Mouse (Mus musculus) MEL (cell line): ENCODE data around the gene Plpp2. TPM values are rescaled to one million over a fixed set of nuclear protein-coding genes. Genes with fewer than 3 reads are reported as not detected.

Experiments
- DNase-seq: peaks from one replicate; pipeline ENCODE4 v3.0.0; 2011; ENCODE audit warnings: low read depth, low spot score
- H3K27ac ChIP-seq: 2 replicates; pipeline ENCODE4 v1.5.1; 2012; ENCODE audit warnings: low read depth, mild to moderate bottlenecking, control low read depth, low read length, moderate library complexity; ENCODE audit not compliant: control insufficient read depth
- H3K27me3 ChIP-seq, 2 experiments: fragments of 150-350 bp in 1 of 2; sonication (generic) in 1 of 2; 2 replicates each; pipeline ENCODE4 v1.6.1; 2012; ENCODE audit warnings: low read length in 2 of 2, mild to moderate bottlenecking in 2 of 2, improper control_type of control experiment in 1 of 2, moderate library complexity in 1 of 2; ENCODE audit not compliant: insufficient read depth in 2 of 2, control insufficient read depth in 1 of 2
- H3K36me3 ChIP-seq, 2 experiments: 2 replicates each; pipeline ENCODE4 v1.6.1; 2012 to 2014; ENCODE audit warnings: low read length in 2 of 2, improper control_type of control experiment in 1 of 2, inconsistent platforms in 1 of 2, mild to moderate bottlenecking in 1 of 2; ENCODE audit not compliant: insufficient read depth in 2 of 2, control insufficient read depth in 1 of 2
- H3K4me1 ChIP-seq, 2 experiments: fragments of 150-350 bp in 1 of 2; sonication (generic) in 1 of 2; 2 replicates each; pipeline ENCODE4 v1.6.1; 2012; ENCODE audit warnings: low read length in 2 of 2, improper control_type of control experiment in 1 of 2, mild to moderate bottlenecking in 1 of 2; ENCODE audit not compliant: insufficient read depth in 2 of 2, control insufficient read depth in 1 of 2
- H3K4me3 ChIP-seq, 2 experiments: fragments of 150-350 bp in 1 of 2; sonication (generic) in 1 of 2; 2 replicates each; pipeline ENCODE4 v1.5.1; 2012; ENCODE audit warnings: low read depth in 2 of 2, low read length in 2 of 2, mild to moderate bottlenecking in 2 of 2, moderate library complexity in 2 of 2, control low read depth in 1 of 2, improper control_type of control experiment in 1 of 2; ENCODE audit not compliant: control insufficient read depth in 1 of 2, insufficient read depth in 1 of 2
- H3K79me2 ChIP-seq: 2 replicates; pipeline ENCODE4 v1.6.1; 2012; ENCODE audit warnings: mild to moderate bottlenecking, low read length, moderate library complexity; ENCODE audit not compliant: control insufficient read depth, poor library complexity, insufficient read depth
- H3K9ac ChIP-seq: 2 replicates; pipeline ENCODE4 v1.6.1; 2012; ENCODE audit warnings: low read depth, mild to moderate bottlenecking, control low read depth, low read length, moderate library complexity; ENCODE audit not compliant: control insufficient read depth, poor library complexity, severe bottlenecking
- H3K9me3 ChIP-seq: fragments of 150-350 bp; sonication (generic); replicated peaks from 2 replicates; pipeline ENCODE4 v1.6.1; 2012; ENCODE audit warnings: mild to moderate bottlenecking, low read length, improper control_type of control experiment, moderate library complexity; ENCODE audit not compliant: insufficient read depth
- CHD1 ChIP-seq: IDR thresholded peaks from 2 replicates; pipeline ENCODE4 v1.6.1; 2012; ENCODE audit warnings: low read depth, mild to moderate bottlenecking, inconsistent platforms, low read length, improper control_type of control experiment
- CHD2 ChIP-seq: IDR thresholded peaks from 2 replicates; pipeline ENCODE4 v1.6.1; 2011; ENCODE audit warnings: low read length, improper control_type of control experiment
- CTCF ChIP-seq, 3 experiments: IDR thresholded peaks in 2 of 3; conservative IDR thresholded peaks in 1 of 3; 2 replicates each; pipeline ENCODE4 v1.5.1; 2011 to 2012; ENCODE audit warnings: low read length in 3 of 3, low read depth in 2 of 3, mild to moderate bottlenecking in 2 of 3, improper control_type of control experiment in 1 of 3, inconsistent platforms in 1 of 3, mixed read lengths in 1 of 3, moderate library complexity in 1 of 3; ENCODE audit not compliant: control insufficient read depth in 1 of 3, insufficient read depth in 1 of 3, poor library complexity in 1 of 3, severe bottlenecking in 1 of 3
- E2F4 ChIP-seq: IDR thresholded peaks from 2 replicates; pipeline ENCODE4 v1.6.1; 2011; ENCODE audit warnings: low read depth, low read length, improper control_type of control experiment, borderline replicate concordance
- ELF1 ChIP-seq: IDR thresholded peaks from 2 replicates; pipeline ENCODE4 v1.6.1; 2014; ENCODE audit warnings: low read depth, mild to moderate bottlenecking, inconsistent platforms, low read length, improper control_type of control experiment, moderate library complexity
- EP300 ChIP-seq, 2 experiments: IDR thresholded peaks; 2 replicates each; pipeline ENCODE4 v1.6.1; 2011; ENCODE audit warnings: improper control_type of control experiment in 2 of 2, low read length in 2 of 2, low read depth in 1 of 2, mild to moderate bottlenecking in 1 of 2
- GABPA ChIP-seq: IDR thresholded peaks from 2 replicates; pipeline ENCODE4 v1.6.1; 2012; ENCODE audit warnings: low read depth, mild to moderate bottlenecking, inconsistent platforms, low read length, improper control_type of control experiment, moderate library complexity
- KAT2A ChIP-seq: conservative IDR thresholded peaks from 2 replicates; pipeline ENCODE4 v1.6.1; 2012; ENCODE audit warnings: low read depth, low read length, improper control_type of control experiment, inconsistent platforms
- MAX ChIP-seq: IDR thresholded peaks from 2 replicates; pipeline ENCODE4 v1.6.1; 2011; ENCODE audit warnings: low read length, improper control_type of control experiment
- MAZ ChIP-seq: IDR thresholded peaks from 2 replicates; pipeline ENCODE4 v1.6.1; 2012; ENCODE audit warnings: low read depth, mild to moderate bottlenecking, inconsistent platforms, low read length, improper control_type of control experiment
- NELFE ChIP-seq: IDR thresholded peaks from 2 replicates; pipeline ENCODE4 v1.6.1; 2011; ENCODE audit warnings: low read depth, low read length, improper control_type of control experiment
- POLR2AphosphoS2 ChIP-seq: IDR thresholded peaks from 2 replicates; pipeline ENCODE4 v1.6.1; 2011; ENCODE audit warnings: low read length, improper control_type of control experiment
- POLR2AphosphoS5 ChIP-seq: IDR thresholded peaks from 2 replicates; pipeline ENCODE4 v1.6.1; 2012; ENCODE audit warnings: low read depth, borderline replicate concordance, mild to moderate bottlenecking, inconsistent platforms, low read length, moderate library complexity, mixed read lengths
- RCOR1 ChIP-seq: IDR thresholded peaks from 2 replicates; pipeline ENCODE4 v1.6.1; 2012; ENCODE audit warnings: low read depth, mild to moderate bottlenecking, inconsistent platforms, low read length, improper control_type of control experiment
- SMC3 ChIP-seq: IDR thresholded peaks from 2 replicates; pipeline ENCODE4 v1.6.1; 2011; ENCODE audit warnings: low read depth, low read length, improper control_type of control experiment
- ZKSCAN1 ChIP-seq: IDR thresholded peaks from 2 replicates; pipeline ENCODE4 v1.6.1; 2012; ENCODE audit warnings: low read depth, mild to moderate bottlenecking, inconsistent platforms, low read length, improper control_type of control experiment, moderate library complexity
- ZMIZ1 ChIP-seq: IDR thresholded peaks from 2 replicates; pipeline ENCODE4 v1.6.1; 2012; ENCODE audit warnings: low read depth, mild to moderate bottlenecking, inconsistent platforms, low read length, improper control_type of control experiment, moderate library complexity
- ZNF384 ChIP-seq: IDR thresholded peaks from 2 replicates; pipeline ENCODE4 v1.6.1; 2012; ENCODE audit warnings: low read depth, mild to moderate bottlenecking, inconsistent platforms, low read length, improper control_type of control experiment
- polyA plus RNA-seq, 2 experiments: library from polyadenylated mRNA; stranded (reverse) in 1 of 2; unstranded in 1 of 2; fragments of >175 nt in 1 of 2; fragments of >200 nt in 1 of 2; gene quantifications; 2 replicates each; pipeline versions ENCODE4 v1.2.1 to v1.2.4; 2012; ENCODE audit warnings: low replicate concordance in 2 of 2, low read depth in 1 of 2; ENCODE audit not compliant: insufficient read length in 2 of 2, insufficient read depth in 1 of 2, missing spikeins in 1 of 2
- total RNA-seq: library from RNA; depleted of rRNA; stranded (reverse); fragments of 300-350 nt; gene quantifications from 2 replicates; pipeline ENCODE4 v1.2.3, GENCODE M21; 2012

The Plpp2 gene
- total and polyA plus RNA-seq, 3 experiments: 26.0 to 32.8 TPM; not detected in 1

DNA sequence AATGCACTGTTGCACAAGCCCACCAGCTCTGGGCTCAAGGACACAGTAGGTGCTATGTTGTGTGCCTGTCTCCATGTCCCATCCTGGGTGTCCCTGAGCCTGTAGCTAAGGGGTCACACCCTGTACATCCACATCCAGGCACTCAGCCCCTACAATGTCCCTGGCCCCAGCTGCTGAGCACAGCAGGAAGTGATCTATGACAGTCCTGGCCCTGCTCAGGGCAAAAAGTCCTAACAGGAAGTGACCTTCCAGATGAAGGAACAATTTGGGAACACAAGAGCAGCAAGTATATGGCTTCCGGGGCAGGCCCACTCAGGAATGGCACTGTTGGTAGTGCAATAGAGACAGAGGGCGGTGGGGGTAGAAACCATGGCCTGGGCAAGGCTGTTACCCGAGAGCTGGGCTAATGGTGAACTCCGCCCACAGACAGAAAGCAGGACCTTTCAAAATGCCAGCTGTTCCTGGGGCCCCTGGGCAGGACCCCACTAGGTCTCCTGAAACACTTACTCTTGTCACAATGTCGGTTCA lies 13.6 kb upstream of the Plpp2 start:
- Histone ChIP-seq H3K79me2 (peaks cover 4% of the 10 kb centered on the region; the same call in 1 of the 2 replicates), H3K27ac (no peak overlapping the region), H3K4me3 (no peak overlapping the region), H3K36me3 (no peaks in the 10 kb centered on the region; a peak in 1 of 4 replicates), H3K9ac (no peak overlapping the region), H3K9me3 (no peaks in the 10 kb centered on the region), H3K4me1 (no peaks in the 10 kb centered on the region)
- no peak for DNase-seq
- TF ChIP-seq ELF1 (no peak), NELFE (no peak), CTCF (IDR thresholded peaks at IDR 0.05 in 2 of 3, conservative IDR thresholded peaks at IDR 0.05 in 1 of 3; ENCODE audit: control insufficient read depth in 1 of 3, insufficient read depth in 1 of 3, low read depth in 2 of 3, low read length in 3 of 3, poor library complexity in 1 of 3, severe bottlenecking in 1 of 3) (no peak), MAZ (no peak), GABPA (no peak), POLR2AphosphoS5 (no peak), ZKSCAN1 (no peak), CHD2 (no peak), RCOR1 (no peak), MAX (no peak), ZNF384 (no peak), KAT2A (no peak), CHD1 (no peak), EP300 (IDR thresholded peaks at IDR 0.05; ENCODE audit: low read depth in 1 of 2, low read length in 2 of 2) (no peak), SMC3 (no peak), ZMIZ1 (no peak)
- TF ChIP-seq, all 39 proteins: peak for 0
- no peaks in the 10 kb centered on the region for H3K27me3 ChIP-seq

DNA sequence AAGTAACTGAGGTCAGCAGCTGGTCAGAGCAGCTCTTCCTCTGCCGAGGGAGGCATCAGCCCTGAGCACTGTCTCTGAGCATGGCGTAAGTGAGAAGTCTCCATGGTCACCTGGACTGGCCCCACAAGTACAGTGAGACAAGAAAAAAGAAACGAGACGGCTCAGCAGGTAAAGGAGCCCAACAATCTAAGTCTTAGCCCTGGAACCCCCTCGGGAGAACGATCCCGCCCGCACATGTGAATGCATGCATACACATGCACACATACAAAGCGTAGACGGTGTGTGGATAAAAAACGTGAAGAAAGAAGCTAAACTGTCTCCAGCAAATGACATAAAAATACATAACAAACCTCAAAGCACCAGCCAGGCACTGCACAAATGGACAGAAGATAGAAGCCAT lies 12.9 kb upstream of the Plpp2 start:
- no peak overlapping the region for H3K27ac ChIP-seq
- TF ChIP-seq GABPA (no peak), E2F4 (no peak), POLR2AphosphoS2 (no peak)
- TF ChIP-seq, all 39 proteins: peak for 0
- Histone ChIP-seq H3K9ac (no peak overlapping the region), H3K27me3 (no peaks in the 10 kb centered on the region), H3K9me3 (no peaks in the 10 kb centered on the region), H3K4me1 (no peaks in the 10 kb centered on the region), H3K79me2 (peaks cover 3% of the 10 kb centered on the region; the same call in 1 of the 2 replicates), H3K4me3 (no peak overlapping the region), H3K36me3 (no peaks in the 10 kb centered on the region; a peak in 1 of 4 replicates)
- DNase-seq: no peak
